ENCODE assay signal across 8 mouse cellular contexts in genomic region chr10:80665016-80665380, GRCm38 (mm10). TPM values are rescaled to one million over a fixed set of nuclear protein-coding genes. Genes with fewer than 3 reads are reported as not detected.
DNase-seq lines count a peak whose midpoint lies in the region; ATAC-seq and TF ChIP-seq lines count a peak whose summit lies in the region.

No protein-coding gene starts in this region.

- no peaks in the 10 kb centered on the region for H3K9me3 ChIP-seq in embryonic facial prominence, embryonic 11.5 days (replicated peaks; ENCODE audit: control insufficient read depth, low read length)

- no peak for TF ChIP-seq POLR2A in testis, adult 2 months (IDR thresholded peaks at IDR 0.05; ENCODE audit: control insufficient read depth, low read depth, low read length)
- no peak for TF ChIP-seq POLR2A in small intestine, adult 2 months (IDR thresholded peaks at IDR 0.05; ENCODE audit: low read depth, low read length)

- H3K4me2 ChIP-seq in embryonic facial prominence, embryonic 11.5 days (ENCODE audit: low read depth, low read length) = no peak overlapping the region; the same call in 1 of the 2 replicates

- H3K4me3 ChIP-seq in testis, adult 2 months (ENCODE audit: control insufficient read depth, low read depth, low read length) = no peak overlapping the region
- H3K4me3 ChIP-seq in embryonic facial prominence, embryonic 11.5 days (ENCODE audit: low read depth, low read length) = no peak overlapping the region
- peak overlapping the region; percentile 5; the same call in 1 of the 2 replicates for H3K4me3 ChIP-seq in small intestine, adult 2 months (ENCODE audit: low read depth, low read length)

- ATAC-seq in embryonic facial prominence, embryonic 11.5 days (replicated peaks; ENCODE audit: insufficient number of reproducible peaks, low FRiP score, low TSS enrichment, low read depth) = no peak

- TF ChIP-seq CTCF in testis, adult 2 months (IDR thresholded peaks at IDR 0.05; ENCODE audit: control insufficient read depth, insufficient read depth, insufficient replicate concordance, low read depth, low read length) = no peak
- no peak for TF ChIP-seq CTCF in small intestine, adult 2 months (IDR thresholded peaks at IDR 0.05; ENCODE audit: extremely low read depth, insufficient read length, insufficient replicate concordance, low read depth, low read length)

- 15% methylated on average over 10 of the region's 10 CpGs for WGBS in embryonic facial prominence, embryonic 11.5 days
- WGBS in small intestine, adult 2 months = 5% methylated on average over 10 of the region's 10 CpGs

- no peak for DNase-seq in testis, postnatal 14 days (ENCODE audit: low spot score)
- peak; percentile 45 for DNase-seq in embryonic facial prominence, embryonic 11.5 days (ENCODE audit: low spot score)
- peak; percentile 87 for DNase-seq in heart, postnatal 4 days
- DNase-seq in liver = peak; percentile 44
- DNase-seq in natural killer cell, adult 2 months (ENCODE audit: low spot score in 2 of 2) = no peak
- no peak for DNase-seq in right cerebral cortex, adult 2 months (ENCODE audit: low spot score in 2 of 2)

- no peaks in the 10 kb centered on the region; the same call in 1 of the 2 replicates for H3K36me3 ChIP-seq in testis, adult 2 months (ENCODE audit: control insufficient read depth, insufficient read depth, low read length)
- H3K36me3 ChIP-seq in embryonic facial prominence, embryonic 11.5 days (replicated peaks; ENCODE audit: control insufficient read depth, insufficient read depth, low read depth, low read length) = peaks cover 28% of the 10 kb centered on the region
- H3K36me3 ChIP-seq in small intestine, adult 2 months (ENCODE audit: control insufficient read depth, insufficient read depth, low read length) = peaks cover 44% of the 10 kb centered on the region

- H3K27ac ChIP-seq in testis, adult 2 months (ENCODE audit: control insufficient read depth, insufficient read depth, low read depth, low read length) = peak overlapping the region; percentile 75
- no peak overlapping the region for H3K27ac ChIP-seq in embryonic facial prominence, embryonic 11.5 days (replicated peaks; ENCODE audit: low read depth, low read length)
- H3K27ac ChIP-seq in small intestine, adult 2 months (ENCODE audit: insufficient read depth, low read depth, low read length) = peak overlapping the region; percentile 97

- H3K9ac ChIP-seq in embryonic facial prominence, embryonic 11.5 days (replicated peaks; ENCODE audit: low read length) = no peak overlapping the region

- peaks cover 14% of the 10 kb centered on the region for H3K4me1 ChIP-seq in testis, adult 2 months (ENCODE audit: control insufficient read depth, insufficient read depth, low read length)
- H3K4me1 ChIP-seq in embryonic facial prominence, embryonic 11.5 days (ENCODE audit: control insufficient read depth, insufficient read depth, low read length) = peaks cover 2% of the 10 kb centered on the region; the same call in 1 of the 2 replicates
- H3K4me1 ChIP-seq in small intestine, adult 2 months (ENCODE audit: control insufficient read depth, insufficient read depth, insufficient read length, low read length) = peaks cover 37% of the 10 kb centered on the region

- no peaks in the 10 kb centered on the region for H3K27me3 ChIP-seq in testis, adult 2 months (ENCODE audit: control insufficient read depth, insufficient read depth, low read length)
- H3K27me3 ChIP-seq in embryonic facial prominence, embryonic 11.5 days (ENCODE audit: control insufficient read depth, insufficient read depth, low read length) = no peaks in the 10 kb centered on the region
- H3K27me3 ChIP-seq in small intestine, adult 2 months (ENCODE audit: control insufficient read depth, insufficient read depth, low read length) = no peaks in the 10 kb centered on the region

RNA-seq across cellular contexts. Expression of gene Btbd2, which starts 8.1 kb away (rescaled TPM):
- 18.9 and 20.5 TPM in 2 replicates for polyA plus RNA-seq in testis, adult 2 months (2012; rRNA removed)
- 53.5 and 56.3 TPM in 2 replicates for polyA plus RNA-seq in embryonic facial prominence, embryonic 11.5 days (2014; fragmentation: Nextera tagmentation; extraction: Ambion mirVana)
- 10 to 100 TPM; 42.2 to 42.4 TPM for total RNA-seq in heart, postnatal 4 days (2021)
- 45.4 and 84.1 TPM in 2 replicates for polyA plus RNA-seq in small intestine, adult 2 months (2012; rRNA removed)

RNA-seq across cellular contexts. Expression of gene Mknk2, which starts 12.9 kb away (rescaled TPM):
- polyA plus RNA-seq in testis, adult 2 months (2012; rRNA removed) = 53.5 and 60.4 TPM in 2 replicates
- polyA plus RNA-seq in embryonic facial prominence, embryonic 11.5 days (2014; fragmentation: Nextera tagmentation; extraction: Ambion mirVana) = 63.7 and 67.0 TPM in 2 replicates
- 100 to 1,000 TPM; 105 TPM for total RNA-seq in heart, postnatal 4 days (2021)
- 96.1 and 146 TPM in 2 replicates for polyA plus RNA-seq in small intestine, adult 2 months (2012; rRNA removed)

RNA-seq across cellular contexts. Expression of gene Mob3a, which starts 36.8 kb away (rescaled TPM):
- 11.1 and 12.5 TPM in 2 replicates for polyA plus RNA-seq in testis, adult 2 months (2012; rRNA removed)
- 42.3 and 45.0 TPM in 2 replicates for polyA plus RNA-seq in embryonic facial prominence, embryonic 11.5 days (2014; fragmentation: Nextera tagmentation; extraction: Ambion mirVana)
- 10 to 100 TPM; 12.5 to 13.0 TPM for total RNA-seq in heart, postnatal 4 days (2021)
- 26.5 and 40.0 TPM in 2 replicates for polyA plus RNA-seq in small intestine, adult 2 months (2012; rRNA removed)

RNA-seq across cellular contexts. Expression of gene Izumo4, which starts 37.0 kb away (rescaled TPM):
- polyA plus RNA-seq in testis, adult 2 months (2012; rRNA removed) = 339 and 385 TPM in 2 replicates
- 4.8 and 7.6 TPM in 2 replicates for polyA plus RNA-seq in embryonic facial prominence, embryonic 11.5 days (2014; fragmentation: Nextera tagmentation; extraction: Ambion mirVana)
- total RNA-seq in heart, postnatal 4 days (2021) = 1 to 10 TPM; 3.2 to 4.6 TPM
- polyA plus RNA-seq in small intestine, adult 2 months (2012; rRNA removed) = 20.8 and 36.3 TPM in 2 replicates

RNA-seq across cellular contexts. Expression of gene Csnk1g2, which starts 42.4 kb away (rescaled TPM):
- 1,079 and 1,184 TPM in 2 replicates for polyA plus RNA-seq in testis, adult 2 months (2012; rRNA removed)
- polyA plus RNA-seq in embryonic facial prominence, embryonic 11.5 days (2014; fragmentation: Nextera tagmentation; extraction: Ambion mirVana) = 93.4 and 97.9 TPM in 2 replicates
- total RNA-seq in heart, postnatal 4 days (2021) = 100 to 1,000 TPM; 142 to 162 TPM
- 115 and 266 TPM in 2 replicates for polyA plus RNA-seq in small intestine, adult 2 months (2012; rRNA removed)

Comparison
In these comparisons a context has a peak if more than half of its experiments do, and no peak if none do; other contexts are left out.
1. DNase-seq: peak in embryonic facial prominence, embryonic 11.5 days (single experiment), heart, postnatal 4 days (single experiment) and liver (single experiment); none in testis, postnatal 14 days (single experiment), natural killer cell, adult 2 months (0 of 2) and right cerebral cortex, adult 2 months (0 of 2).